Comparison of ENCODE assay signal across 15 mouse cellular contexts in the genomic region with DNA sequence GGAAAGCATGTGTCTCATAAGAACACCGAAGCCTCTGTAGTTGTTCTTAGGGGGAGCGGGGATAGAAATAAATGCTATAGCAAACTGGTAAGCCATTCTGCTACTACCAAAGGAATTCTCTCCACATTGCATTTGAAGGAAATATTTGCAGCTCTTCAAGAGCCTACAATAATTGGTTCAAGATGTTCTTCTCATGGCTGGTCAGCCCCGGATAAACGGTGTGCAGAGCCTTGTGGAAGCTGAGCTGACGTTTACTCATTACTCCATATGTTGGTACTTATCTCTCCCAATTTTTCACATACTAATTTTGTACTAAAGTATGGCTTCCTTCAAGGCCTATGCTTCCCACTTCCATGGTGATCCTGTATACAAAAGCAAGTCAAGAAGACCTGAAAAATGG.
"Had no signal": no experiment of that assay in that cellular context is flagged by ENCODE, and none has a peak within 500 bp of the region (broad histone marks: within the 10 kb centered on the region; RNA-seq: fewer than 3 reads in every experiment).

No protein-coding gene starts in this region.

- H3K4me2 ChIP-seq: limb, embryonic 12.5 days; midbrain, embryonic 11.5 days; midbrain, embryonic 15.5 days; neural tube, embryonic 13.5 days; stomach, embryonic 15.5 days had no signal

- H3K4me3 ChIP-seq: limb, embryonic 12.5 days; midbrain, embryonic 15.5 days; neural tube, embryonic 13.5 days; stomach, embryonic 15.5 days had no signal

- H3K4me1 ChIP-seq: limb, embryonic 12.5 days; midbrain, embryonic 15.5 days; neural tube, embryonic 13.5 days; stomach, embryonic 15.5 days had no signal

- DNase-seq: kidney, adult 9 months; kidney, postnatal 36 days; layer of hippocampus, postnatal 36 days; liver; lung, adult 18-20 months; retina, postnatal 1 day; right cerebral cortex, postnatal 14 days; thymus, postnatal 36 days had no signal

- H3K36me3 ChIP-seq: limb, embryonic 12.5 days; midbrain, embryonic 15.5 days; neural tube, embryonic 13.5 days; stomach, embryonic 15.5 days had no signal

- H3K9me3 ChIP-seq: limb, embryonic 12.5 days; midbrain, embryonic 15.5 days; neural tube, embryonic 13.5 days; stomach, embryonic 15.5 days had no signal

- H3K9ac ChIP-seq: limb, embryonic 12.5 days; liver, embryonic 14.5 days; midbrain, embryonic 15.5 days; neural tube, embryonic 13.5 days; stomach, embryonic 15.5 days had no signal

- H3K27ac ChIP-seq: kidney, postnatal 0 days; limb, embryonic 12.5 days; liver, embryonic 14.5 days; midbrain, embryonic 15.5 days; neural tube, embryonic 13.5 days; stomach, embryonic 15.5 days had no signal

- H3K27me3 ChIP-seq: limb, embryonic 12.5 days; midbrain, embryonic 15.5 days; neural tube, embryonic 13.5 days; stomach, embryonic 15.5 days had no signal

- ATAC-seq: midbrain, embryonic 15.5 days had no signal
